Mouse (Mus musculus) c-Kit-positive CD71-positive TER-119-negative erythroid progenitor cells, embryonic 14.5 days (primary cell): ENCODE results near the gene Usp37.
"Not testable (repeated sequence)": the region's sequence is repeated elsewhere in the genome, so short reads cannot be mapped to it uniquely, and the experiment has no call there.

Experiments used
- DNase-seq: peaks from one replicate; pipeline ENCODE4 v3.0.0-alpha.2; 2013; ENCODE audit warnings: low read depth

Gene Usp37

DNA sequence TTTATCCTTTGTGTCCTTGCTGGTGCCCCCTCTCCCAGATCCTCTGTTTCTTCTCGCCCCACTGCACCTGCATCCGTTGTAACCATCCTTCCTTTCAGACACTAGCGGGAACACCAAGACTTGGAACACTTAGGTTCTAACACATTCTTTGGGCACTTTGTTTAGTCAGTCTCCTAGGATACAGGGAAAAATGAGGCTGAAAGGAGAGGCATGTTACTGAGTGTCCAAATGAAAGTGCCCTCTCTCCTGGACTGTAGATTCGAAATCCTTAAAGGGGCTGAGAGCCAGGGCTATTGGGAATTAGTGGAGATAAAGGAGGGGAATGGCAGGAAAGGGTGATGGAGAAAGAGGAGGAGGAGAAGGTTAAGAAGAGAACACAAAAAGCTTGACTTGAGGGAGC, at the start of gene Usp37:
TSS of gene Usp37 (minus strand) at position 101 of the 400 bp plus-strand sequence.
- DNase-seq: no peak

DNA sequence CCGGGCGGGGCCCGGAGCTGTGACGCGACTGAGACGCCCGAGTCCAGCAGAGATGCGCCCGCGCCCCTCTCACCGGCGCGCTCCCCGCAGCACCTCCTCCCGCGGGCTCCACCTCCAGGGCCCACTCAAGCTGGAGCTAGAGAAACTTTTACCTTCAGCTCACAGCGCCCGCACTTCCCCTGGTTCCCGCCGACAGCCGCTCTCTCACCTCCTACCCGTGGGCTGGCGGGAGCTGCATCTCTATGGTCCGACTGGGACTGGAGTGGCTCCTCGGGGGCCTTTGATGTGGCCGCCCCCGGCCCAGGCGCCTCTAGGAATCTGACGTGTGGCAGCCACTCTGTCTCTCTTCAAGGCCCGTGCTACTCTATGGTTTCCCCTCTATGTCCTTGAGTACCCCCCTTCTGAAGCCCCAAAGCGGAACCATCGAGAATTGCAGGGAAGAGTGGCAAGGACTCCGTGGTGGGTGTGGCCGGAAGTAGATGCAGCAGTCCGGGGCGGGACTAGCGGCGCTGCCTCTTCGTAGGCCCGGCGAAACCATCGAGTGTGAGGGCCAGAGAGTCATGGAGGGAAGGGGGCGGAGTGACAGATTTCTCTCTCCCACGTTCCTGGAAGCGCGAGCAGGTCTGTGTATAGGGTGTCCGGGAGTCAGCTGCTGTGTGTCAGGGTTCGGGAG, 43.8 kb upstream of the Usp37 start, which contains the start of the genes Zfp142 and Bcs1l:
TSS of gene Zfp142 (minus strand) at position 474 of the 673 bp plus-strand sequence.
TSS of gene Bcs1l (plus strand) at position 517 of the 673 bp plus-strand sequence.
- DNase-seq: peak; percentile 97

DNA sequence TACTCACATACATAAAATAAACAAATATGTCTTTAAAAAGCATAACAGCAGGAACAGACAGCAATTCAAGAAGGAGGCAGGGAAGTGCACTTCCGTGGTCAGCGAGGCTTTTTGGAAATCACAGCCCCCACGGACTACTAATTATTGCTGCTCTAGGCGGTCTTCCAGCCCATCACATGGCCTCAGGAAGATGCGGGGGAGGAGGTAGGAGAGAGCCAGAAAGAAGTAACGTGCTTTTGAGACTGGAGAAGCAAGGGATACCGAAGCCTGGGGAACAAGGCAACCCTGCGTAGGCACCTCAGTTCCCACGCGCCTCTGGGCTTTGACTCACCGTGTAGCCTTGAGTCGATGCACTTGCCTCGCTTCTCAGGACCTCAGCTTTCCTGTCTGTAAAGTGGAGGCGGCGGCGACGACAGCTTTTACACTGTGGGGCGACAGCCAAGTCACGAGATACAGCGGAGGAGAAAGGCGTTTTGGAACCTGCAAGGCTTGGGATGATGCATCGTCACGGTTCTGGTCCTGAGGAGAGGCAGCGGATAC, 43.2 kb upstream of the Usp37 start:
- no peak for DNase-seq

DNA sequence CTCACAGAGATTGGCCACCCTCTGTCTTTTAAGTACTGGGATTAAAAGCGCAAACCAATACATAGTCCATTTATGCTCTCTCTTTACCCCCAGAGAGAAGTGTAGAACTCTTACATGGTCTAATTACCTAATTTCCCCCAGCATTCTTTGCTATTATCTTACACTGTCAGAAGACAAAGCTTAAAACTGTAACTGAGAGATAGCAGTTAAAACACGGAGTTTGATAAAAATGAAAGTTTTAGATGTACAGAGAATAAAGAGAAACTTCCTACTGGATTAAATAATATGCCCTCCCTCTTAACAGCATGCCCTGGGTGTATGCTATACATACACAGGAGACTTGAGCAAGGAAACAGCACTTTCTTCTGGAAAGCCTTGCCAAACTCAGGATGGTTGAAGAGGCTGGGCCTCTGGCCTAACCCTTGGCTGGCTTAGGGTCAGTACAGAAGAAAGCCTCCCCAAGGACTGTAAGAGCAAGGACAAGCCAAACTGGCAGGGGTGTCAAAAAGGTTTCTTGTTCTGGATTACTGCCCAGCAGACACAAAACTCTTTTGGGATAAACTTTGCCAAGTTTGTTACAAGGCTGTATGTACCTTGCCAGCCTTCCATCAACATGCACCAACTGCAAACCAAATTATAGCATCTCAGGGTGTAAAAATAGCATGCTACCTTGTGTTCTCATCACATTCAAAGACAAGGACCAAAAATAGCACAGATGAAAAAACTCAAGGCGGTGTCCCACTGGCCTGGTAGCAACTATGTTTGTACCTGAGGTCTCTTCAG, 40.7 kb upstream of the Usp37 start:
- no peak for DNase-seq

DNA sequence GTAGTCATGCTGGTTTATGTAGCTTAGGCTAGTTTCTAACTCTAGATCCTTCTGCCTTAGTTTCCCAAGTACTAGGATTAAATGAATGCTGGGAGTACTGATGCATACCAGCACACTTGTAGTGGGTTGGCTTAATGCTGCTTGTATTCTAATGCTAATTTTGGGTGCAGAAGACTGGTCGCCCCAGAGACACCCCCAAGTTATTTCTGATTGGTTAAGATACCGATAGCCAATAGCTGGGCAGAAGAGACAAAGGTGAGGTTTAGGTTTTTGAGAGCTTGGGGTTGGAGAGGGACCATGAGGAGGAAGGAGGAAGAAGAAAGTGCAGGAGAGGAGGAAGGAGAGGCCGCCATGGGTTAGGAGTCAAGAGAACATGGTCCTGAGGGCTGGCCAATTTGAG, 38.5 kb upstream of the Usp37 start:
- DNase-seq: no peak

DNA sequence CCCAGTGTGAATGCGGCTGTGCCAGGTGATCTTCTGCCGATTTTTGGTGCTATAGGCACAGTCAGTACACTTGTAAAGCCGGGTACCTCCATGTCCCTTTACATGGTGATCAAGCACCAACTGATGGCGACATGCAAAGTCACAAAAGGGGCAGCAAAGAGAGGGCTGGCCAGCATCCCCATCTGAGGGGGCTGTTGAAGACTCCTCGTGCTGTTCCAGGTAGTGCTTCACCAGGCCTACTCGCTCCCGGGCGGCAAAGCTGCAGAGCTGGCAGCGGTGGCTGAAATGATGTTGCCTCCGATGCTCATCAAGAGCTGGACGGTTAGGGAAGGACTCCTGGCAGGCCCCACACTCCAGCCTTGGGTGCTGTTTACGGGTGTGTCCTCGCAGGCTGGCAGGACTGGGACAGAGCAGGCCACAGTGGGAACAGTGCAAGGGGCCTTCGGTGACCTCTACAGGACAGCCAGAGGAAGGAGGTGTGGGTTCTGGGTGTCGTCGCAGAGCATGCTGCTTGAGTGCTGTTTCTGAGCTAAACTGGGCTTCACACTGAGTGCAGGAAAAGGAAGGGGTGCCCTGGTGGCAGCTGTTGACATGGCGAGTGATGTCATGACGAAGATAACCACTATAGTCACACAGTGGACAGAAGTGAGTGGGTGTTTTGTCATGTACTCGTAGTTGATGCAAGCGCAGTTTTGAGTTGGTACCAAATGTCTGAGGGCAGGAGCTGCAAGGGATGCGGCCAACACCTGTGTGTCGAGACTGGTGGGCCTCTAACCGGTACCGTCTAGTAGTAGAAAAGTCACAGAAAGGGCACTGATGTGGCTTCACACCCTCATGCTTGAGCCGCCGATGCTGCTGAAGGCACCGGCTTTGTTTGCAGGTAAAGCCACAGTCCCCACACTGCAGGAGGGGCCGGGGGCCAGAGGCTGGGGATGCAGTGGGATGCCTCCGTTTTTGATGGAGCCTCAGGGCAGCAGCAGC, 25.9 kb upstream of the Usp37 start:
- DNase-seq: no peak

DNA sequence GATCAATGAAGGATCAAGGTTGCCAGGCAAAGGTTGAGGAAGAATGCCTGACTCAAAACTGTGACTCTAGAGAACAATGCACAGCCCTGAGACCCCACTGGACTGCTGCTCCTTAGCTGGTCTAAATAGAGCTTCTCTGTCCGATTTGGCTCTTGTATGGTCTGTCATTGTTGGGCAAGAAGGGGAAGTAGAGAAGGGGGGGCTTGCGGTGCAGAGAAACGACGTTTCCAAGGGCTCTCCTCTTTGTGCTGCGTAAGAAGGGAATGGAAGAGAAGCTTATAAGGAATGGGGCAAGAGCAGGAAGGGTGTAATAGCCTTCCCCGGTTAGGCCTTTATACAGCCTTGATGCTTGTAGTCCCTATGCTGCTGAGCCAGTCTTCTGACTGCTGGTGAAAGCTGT, 21.8 kb upstream of the Usp37 start:
- no peak for DNase-seq

DNA sequence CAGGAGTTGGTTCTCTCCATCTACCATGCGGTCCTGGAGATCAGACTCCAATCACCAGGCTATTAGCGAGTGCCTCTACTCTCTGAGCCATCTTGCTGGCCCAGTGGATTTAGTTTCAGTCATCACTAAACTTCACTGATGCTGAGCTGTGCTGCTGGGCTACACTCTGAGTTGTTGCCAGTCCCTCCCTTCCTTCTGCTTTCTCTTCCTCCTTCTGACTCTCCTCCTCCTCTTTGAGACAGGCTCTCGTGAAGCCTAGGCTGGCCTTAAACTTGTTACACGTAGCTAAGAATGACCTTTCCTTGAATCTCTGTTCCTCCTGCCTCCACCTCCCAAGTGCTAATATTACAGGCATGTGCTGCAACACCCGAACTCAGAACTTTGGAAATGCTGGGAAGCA, 15.0 kb upstream of the Usp37 start:
- DNase-seq: no peak

DNA sequence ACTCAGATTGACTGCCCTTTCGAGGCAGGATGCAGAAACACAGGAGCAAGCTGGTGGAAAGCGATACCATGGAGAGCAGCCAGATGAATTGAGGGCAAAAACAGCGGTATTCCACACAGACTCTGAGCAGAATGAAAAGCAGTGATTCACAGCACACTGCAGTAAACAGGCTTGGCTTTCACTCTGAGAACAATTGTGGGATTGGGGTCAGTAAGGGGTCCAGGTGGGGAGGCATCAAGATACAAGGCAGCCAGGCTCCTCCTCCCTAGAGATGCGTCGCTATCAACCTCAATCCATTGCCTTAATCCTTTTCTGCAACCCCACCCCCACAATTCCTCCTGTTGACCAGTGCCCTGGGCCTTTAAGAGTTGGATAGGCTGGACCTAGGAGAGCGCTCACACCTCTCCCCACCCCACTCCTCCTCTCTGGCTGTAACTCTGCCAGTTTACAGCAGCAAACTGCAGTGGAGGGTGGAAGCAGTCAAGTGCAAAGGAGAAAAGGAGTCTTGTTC, 1.6 kb downstream of the Usp37 start, which contains the start of gene Plcd4:
TSS of gene Plcd4 (plus strand) at position 438 of the 511 bp plus-strand sequence.
- no peak for DNase-seq

DNA sequence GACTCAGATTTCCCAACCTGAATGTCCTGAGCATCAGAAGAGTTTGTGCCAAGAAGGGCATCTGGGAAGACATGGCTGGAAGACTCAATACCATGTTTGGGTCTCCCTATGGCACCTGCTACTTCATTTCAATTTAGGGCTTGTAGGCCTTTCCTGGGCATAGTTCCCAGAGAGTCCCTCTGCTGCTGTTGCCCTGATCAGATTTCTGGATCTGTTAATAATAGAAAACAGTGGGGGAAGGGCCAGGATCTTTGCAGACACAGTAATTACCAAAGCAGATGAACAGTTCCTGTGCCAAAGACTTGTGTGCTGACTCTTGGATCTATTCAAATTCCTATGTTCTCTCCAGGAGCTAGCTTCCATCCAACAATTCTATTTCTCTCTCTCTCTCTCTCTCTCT, 5.4 kb downstream of the Usp37 start:
- DNase-seq: no peak

DNA sequence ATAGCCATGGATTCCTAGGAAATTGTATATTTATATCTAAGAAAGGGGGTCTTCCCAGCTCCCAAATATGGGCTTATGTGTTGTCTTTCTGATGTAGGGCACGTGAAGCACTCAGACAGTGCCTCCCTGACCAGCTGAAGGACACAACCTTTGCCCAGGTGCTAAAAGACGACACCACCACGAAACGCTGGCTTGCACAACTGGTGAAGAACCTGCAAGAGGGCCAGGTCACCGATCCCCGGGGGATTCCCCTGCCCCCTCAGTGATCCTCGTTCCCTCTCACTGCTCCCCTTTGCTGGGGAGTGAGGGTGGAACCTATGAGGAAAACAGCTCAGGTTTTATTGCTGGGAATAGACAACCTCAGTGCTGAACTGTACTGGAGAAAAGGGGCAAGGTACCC, 15.5 kb downstream of the Usp37 start:
- no peak for DNase-seq

DNA sequence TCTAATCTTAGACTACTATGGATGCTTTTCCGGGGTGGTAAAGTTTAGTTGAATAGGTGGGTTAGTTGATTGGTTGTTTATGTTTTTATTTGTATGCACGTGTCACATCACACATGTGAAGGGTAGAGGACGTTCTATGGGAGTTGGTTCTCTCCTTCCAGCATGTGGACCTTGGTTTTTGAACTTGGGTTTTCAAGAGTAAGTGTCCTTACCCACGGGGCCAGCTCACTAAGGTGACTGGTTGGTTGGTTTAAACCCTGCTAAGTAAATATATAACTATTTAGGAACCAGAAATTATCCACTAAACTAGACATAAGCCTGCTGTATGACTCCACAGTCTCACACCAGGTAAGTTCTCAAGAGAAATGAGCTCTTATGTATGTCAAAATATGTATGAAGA, 19.3 kb downstream of the Usp37 start:
- DNase-seq: no peak

DNA sequence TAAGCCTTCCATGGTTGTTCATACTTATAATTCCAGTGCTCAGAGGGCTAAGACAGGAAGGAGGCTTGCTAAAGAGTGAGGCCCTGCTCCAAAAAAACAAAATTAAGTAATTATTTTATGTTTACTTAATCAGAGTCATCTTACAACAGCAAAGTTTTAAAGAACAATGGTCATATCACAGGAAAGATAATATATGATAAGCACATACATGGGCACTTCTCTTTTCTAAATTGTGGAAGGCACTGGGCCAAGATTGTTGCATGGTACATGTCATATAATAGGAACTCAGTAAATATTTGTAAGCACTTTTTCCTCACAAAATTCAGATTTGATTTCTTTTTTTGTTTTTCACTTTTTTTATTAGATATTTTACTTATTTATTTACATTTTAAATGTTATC, 24.2 kb downstream of the Usp37 start:
- DNase-seq: no peak

DNA sequence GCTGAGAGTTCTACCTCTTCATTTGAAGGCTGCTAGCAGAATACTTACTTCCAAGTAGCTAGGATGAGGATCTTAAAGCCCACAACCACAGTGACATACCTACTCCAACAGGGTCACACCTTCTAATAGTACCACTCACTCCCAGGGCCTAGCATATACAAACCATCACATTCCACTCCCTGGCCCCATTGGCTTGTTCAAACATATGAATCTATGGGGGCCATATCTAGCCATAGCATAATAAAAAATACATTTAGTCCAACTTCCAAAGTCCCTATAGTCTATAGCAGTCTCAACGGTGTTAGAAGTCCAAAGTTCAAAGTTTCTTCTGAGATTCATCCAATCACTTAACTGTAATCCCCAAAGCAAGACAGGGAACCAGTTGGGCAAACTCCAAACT, 31.1 kb downstream of the Usp37 start:
- not testable (repeated sequence) for DNase-seq

DNA sequence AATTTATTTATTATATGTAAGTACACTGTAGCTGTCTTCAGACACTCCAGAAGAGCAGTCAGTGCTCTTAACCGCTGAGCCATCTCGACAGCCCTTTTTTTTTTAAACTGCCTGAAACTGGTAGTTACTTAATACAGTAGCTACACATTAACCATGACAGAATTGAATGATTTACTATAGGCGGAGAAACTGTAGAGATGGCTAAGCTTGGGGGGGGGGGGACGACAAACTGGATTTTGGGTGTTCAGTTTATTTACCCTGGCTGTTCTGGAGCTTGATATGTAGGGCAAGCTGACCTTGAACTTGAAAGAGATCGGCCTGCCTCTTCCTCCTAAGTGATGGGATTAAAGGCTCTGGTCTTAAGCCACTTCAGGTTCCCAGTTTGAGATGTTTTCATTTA, 32.8 kb downstream of the Usp37 start:
- DNase-seq: no peak

DNA sequence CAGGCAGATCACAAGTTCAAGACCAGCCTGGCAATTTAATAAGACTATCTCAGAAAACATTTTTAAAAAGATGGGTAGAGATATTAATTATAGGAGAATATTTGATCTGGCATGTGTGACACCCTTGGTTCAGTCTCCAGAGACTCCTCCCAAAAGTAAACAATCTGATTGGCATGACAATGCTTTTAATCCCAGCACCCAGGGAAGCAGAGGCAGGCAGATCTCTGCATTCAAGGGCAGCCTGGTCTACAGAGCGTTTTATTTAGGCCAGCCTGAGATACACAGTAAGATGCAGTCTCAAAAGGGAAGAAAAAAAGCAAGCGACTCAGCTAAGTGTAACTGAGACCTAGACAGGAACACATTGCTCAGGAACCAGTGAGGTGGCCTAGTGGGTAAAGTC, 36.3 kb downstream of the Usp37 start:
- DNase-seq: no peak

DNA sequence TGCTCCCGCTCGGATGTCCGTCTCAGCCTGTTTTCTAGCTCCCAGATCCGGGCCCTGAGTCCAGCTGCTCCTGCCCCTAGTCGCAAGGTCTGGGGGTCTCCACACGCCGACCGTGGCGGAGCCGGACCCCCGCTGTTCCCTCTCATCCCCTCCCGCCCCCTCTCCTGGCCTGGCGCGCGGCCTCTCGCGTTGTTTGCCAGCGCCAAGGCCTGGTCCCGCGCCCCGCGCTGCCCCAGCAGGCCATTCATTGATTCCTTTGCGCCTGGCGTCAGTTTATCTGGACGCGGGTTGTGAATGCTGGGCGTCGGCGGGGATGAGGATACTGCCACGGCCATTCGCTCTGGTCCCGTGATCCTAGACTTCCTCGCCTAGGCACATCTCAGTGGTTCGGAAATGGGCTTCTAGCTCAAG, 37.6 kb downstream of the Usp37 start:
- peak; percentile 59 for DNase-seq

DNA sequence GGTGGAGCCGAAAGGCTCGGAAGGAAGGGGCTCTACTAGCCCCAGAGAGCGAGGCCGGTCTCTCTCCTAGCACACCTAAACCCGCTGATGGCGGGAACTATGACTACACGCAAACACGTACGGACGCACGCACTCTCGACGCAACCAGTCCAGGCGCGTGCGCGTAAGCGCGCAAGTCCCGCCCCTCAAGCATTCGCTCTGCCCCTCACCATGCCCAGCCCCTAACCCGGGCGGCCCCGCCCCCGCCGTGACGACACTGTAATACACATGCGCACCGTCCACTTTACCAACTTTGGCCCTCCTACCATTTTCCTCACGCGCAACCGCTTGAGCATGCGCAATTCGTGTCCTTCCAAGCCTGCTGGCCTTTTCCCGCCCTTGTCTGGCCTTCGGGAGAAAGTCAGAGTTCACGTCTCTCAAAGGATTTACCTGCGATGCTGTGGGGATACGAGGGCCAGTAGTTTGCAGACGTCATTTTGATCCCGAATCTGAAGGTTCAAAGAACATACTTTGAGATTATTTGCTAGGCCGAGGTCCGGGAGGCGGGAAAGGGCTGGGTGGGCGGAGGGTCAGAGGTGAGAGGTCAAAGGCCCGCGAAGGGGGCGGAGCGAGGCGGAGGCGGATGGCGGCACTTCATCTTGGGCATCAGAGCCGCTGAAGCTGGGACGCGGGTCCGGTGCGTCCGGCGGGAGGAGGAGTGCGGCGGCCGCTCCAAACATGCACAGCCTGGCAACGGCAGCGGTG, 38.2 kb downstream of the Usp37 start, which contains the start of gene Cnot9:
TSS of gene Cnot9 (plus strand) at position 338 of the 744 bp plus-strand sequence.
- DNase-seq: peak; percentile 98

DNA sequence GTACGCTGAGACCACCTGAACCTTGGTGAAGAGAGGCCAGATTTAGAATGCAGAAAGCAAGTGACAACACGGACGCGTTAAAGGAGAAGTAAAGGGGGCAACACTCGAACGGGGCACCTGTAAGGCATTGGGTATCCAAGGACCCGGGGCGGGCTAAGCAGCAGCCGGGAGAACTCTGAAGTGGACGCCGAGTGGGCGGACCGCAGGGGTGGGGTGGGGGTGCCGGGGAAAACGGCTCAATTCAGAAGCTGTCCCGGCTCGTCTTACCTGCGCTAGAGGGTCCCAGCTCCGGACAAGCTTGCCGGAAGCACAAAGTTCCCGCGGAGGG, 38.7 kb downstream of the Usp37 start:
- no peak for DNase-seq

DNA sequence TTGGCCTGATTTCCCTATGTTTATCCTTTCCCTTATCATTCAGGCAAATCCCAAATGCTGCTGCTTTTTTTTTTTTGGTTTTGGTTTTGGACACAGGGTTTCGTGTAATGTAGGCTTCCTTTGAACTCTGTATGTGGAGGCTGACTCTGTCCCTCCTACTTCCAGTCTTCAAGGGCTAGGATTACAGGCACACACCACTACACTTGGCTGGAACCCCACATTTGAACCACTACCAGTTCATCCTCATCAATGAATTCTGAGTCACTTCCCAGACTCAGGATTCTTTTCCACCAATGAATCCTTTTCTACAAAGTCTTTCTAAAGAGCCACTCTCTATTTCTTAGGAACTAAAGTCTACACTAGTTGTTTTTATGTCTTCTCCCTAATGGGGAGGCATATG, 43.0 kb downstream of the Usp37 start:
- no peak for DNase-seq

DNA sequence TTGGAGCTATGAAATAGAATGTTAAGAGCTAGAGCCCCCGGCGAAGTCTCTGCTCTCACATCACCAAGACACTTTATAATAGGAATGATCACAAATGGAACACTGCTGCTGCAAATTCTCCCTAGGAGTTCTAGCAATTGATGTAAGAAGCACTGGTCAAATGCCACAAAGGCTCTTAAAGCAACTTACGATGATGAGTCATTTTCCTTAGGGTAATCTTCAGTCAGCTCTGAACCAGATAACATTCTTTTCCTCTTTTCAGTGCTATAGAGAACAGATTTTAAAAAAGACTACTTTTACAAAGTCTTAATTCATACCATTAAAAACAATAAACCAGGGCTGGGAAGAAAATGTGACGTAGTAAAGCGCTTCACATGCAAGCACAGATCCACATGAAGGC, 58.3 kb downstream of the Usp37 start:
- no peak for DNase-seq
